ENCODE assay signal across 1 mouse cellular context in genomic region chr6:71166551-71167169, GRCm38 (mm10).
TF ChIP-seq lines count a peak whose summit lies in the region.

No protein-coding gene starts in this region.

TF ChIP-seq in CH12.LX, 34 proteins besides CTCF, POLR2A, EP300 and RAD21 (continued from another document):
- TF ChIP-seq POLR2AphosphoS2 (IDR thresholded peaks at IDR 0.05; ENCODE audit: low read depth, low read length), result no peak
- peak; percentile 31; the same call in 1 of the 2 replicates for TF ChIP-seq NELFE (IDR thresholded peaks at IDR 0.05; ENCODE audit: low read depth, low read length)
- no peak for TF ChIP-seq RCOR1 (conservative IDR thresholded peaks at IDR 0.05; ENCODE audit: low read depth, low read length)
TF ChIP-seq in CH12.LX: peak in this region for 14.
